Mouse (Mus musculus): ENCODE data around the gene Sat2.

DNA sequence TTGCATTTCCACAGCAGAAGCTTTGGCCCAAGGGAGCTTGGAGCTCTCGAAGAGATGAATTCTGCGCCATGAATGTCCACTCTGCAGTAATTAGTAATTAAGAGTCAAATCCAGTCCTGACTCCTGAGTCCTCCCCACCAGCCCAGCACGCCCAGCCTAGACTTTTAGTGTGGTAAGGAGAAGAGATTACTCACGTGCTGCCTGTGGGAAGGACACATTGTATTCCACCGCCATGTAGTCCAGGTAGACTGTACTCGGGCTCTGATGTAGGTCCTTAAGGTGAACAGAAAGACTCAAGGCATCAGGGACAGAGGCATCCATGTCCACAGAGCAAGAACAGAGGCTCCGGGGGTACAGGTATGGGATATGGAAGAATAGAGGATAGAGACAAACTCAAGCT lies 43.0 kb downstream of the Sat2 start:
- TF ChIP-seq MAX (IDR thresholded peaks at IDR 0.05), result no peak
- no peak for TF ChIP-seq CTCF (IDR thresholded peaks at IDR 0.05; ENCODE audit: control insufficient read depth, insufficient read depth, insufficient read length)
- TF ChIP-seq MYOG (IDR thresholded peaks at IDR 0.05; ENCODE audit: control insufficient read depth, extremely low read depth, insufficient read length), result no peak
- no peak for TF ChIP-seq FOSL1 (IDR thresholded peaks at IDR 0.05; ENCODE audit: insufficient read depth, low read length, poor library complexity, severe bottlenecking)
- no peak for TF ChIP-seq MYOD1 (IDR thresholded peaks at IDR 0.05; ENCODE audit: control insufficient read depth, insufficient read length, low read depth)
- no peak for TF ChIP-seq USF1 (IDR thresholded peaks at IDR 0.05; ENCODE audit: low read depth)
- no peak for TF ChIP-seq CEBPB (IDR thresholded peaks at IDR 0.05; ENCODE audit: low read depth)
